In genomic region chr12:12323616-12324223, GRCm38 (mm10) we compare ENCODE assay signal across 7 mouse cellular contexts.
DNase-seq lines count a peak whose midpoint lies in the region; ATAC-seq lines count a peak whose summit lies in the region.

No protein-coding gene starts in this region.

- H3K9ac ChIP-seq in embryonic facial prominence, embryonic 12.5 days = no peak overlapping the region
- peak overlapping the region; percentile 60 for H3K9ac ChIP-seq in midbrain, embryonic 13.5 days (replicated peaks)

- no peaks in the 10 kb centered on the region for H3K36me3 ChIP-seq in embryonic facial prominence, embryonic 12.5 days
- H3K36me3 ChIP-seq in limb, embryonic 10.5 days = no peaks in the 10 kb centered on the region
- H3K36me3 ChIP-seq in midbrain, embryonic 13.5 days = no peaks in the 10 kb centered on the region

- peak; percentile 78 for ATAC-seq in embryonic facial prominence, embryonic 12.5 days (ENCODE audit: insufficient number of reproducible peaks, insufficient read depth, low FRiP score, low TSS enrichment)
- ATAC-seq in midbrain, embryonic 13.5 days = peak; percentile 96

- peak overlapping the region; percentile 80 for H3K27ac ChIP-seq in embryonic facial prominence, embryonic 12.5 days
- H3K27ac ChIP-seq in limb, embryonic 10.5 days = peak overlapping the region; percentile 86
- H3K27ac ChIP-seq in midbrain, embryonic 13.5 days = peak overlapping the region; percentile 94

- H3K27me3 ChIP-seq in embryonic facial prominence, embryonic 12.5 days = no peaks in the 10 kb centered on the region
- H3K27me3 ChIP-seq in limb, embryonic 10.5 days (ENCODE audit: low read depth, poor library complexity, severe bottlenecking) = no peaks in the 10 kb centered on the region
- H3K27me3 ChIP-seq in midbrain, embryonic 13.5 days = no peaks in the 10 kb centered on the region

- no peaks in the 10 kb centered on the region for H3K4me1 ChIP-seq in embryonic facial prominence, embryonic 12.5 days
- peaks cover 13% of the 10 kb centered on the region for H3K4me1 ChIP-seq in limb, embryonic 10.5 days
- H3K4me1 ChIP-seq in midbrain, embryonic 13.5 days (replicated peaks) = 0 out of 2 replicates have a peak, but pooled peaks cover 4% of the 10 kb centered on the region

- H3K4me3 ChIP-seq in embryonic facial prominence, embryonic 12.5 days = peak overlapping the region; percentile 21
- H3K4me3 ChIP-seq in limb, embryonic 10.5 days = peak overlapping the region; percentile 33; the same call in 1 of the 2 replicates
- H3K4me3 ChIP-seq in midbrain, embryonic 13.5 days (replicated peaks) = peak overlapping the region; percentile 36

- no peaks in the 10 kb centered on the region for H3K9me3 ChIP-seq in embryonic facial prominence, embryonic 12.5 days
- H3K9me3 ChIP-seq in limb, embryonic 10.5 days (replicated peaks) = no peaks in the 10 kb centered on the region
- no peaks in the 10 kb centered on the region for H3K9me3 ChIP-seq in midbrain, embryonic 13.5 days

- H3K4me2 ChIP-seq in embryonic facial prominence, embryonic 12.5 days (replicated peaks) = peak overlapping the region; percentile 50
- peak overlapping the region; percentile 57 for H3K4me2 ChIP-seq in midbrain, embryonic 13.5 days (replicated peaks)

- DNase-seq in adrenal gland, postnatal 25 days = peak; percentile 89
- DNase-seq in heart, adult 18-20 months = peak; percentile 84 to 95
- DNase-seq in kidney, adult 18-20 months = peak; percentile 88
- DNase-seq in limb, embryonic 10.5 days (ENCODE audit: low spot score) = peak; percentile 96
- peak; percentile 59 for DNase-seq in spleen, adult 12 weeks (ENCODE audit: low spot score)

- WGBS in embryonic facial prominence, embryonic 12.5 days = 10% methylated on average over 18 of the region's 18 CpGs
- WGBS in limb, embryonic 10.5 days = 29% methylated on average over 18 of the region's 18 CpGs
- 9% methylated on average over 18 of the region's 18 CpGs for WGBS in midbrain, embryonic 13.5 days

Comparison
In these comparisons a context has a peak if more than half of its experiments do, and no peak if none do; other contexts are left out.
1. Peak in every context shown above with its lines: DNase-seq, ATAC-seq, H3K4me3 ChIP-seq and H3K27ac ChIP-seq.